Mouse (Mus musculus) heart, postnatal 0 days (tissue): ENCODE data around the gene Ubtd1.

Experiments used
- CTCF ChIP-seq: IDR thresholded peaks from 2 replicates; pipeline ENCODE4 v1.5.1; 2016; ENCODE audit warnings: antibody characterized with exemption, control low read depth, low read depth
- EP300 ChIP-seq: IDR thresholded peaks from 2 replicates; pipeline ENCODE4 v1.6.1; 2016; ENCODE audit warnings: antibody characterized with exemption, low read depth

DNA sequence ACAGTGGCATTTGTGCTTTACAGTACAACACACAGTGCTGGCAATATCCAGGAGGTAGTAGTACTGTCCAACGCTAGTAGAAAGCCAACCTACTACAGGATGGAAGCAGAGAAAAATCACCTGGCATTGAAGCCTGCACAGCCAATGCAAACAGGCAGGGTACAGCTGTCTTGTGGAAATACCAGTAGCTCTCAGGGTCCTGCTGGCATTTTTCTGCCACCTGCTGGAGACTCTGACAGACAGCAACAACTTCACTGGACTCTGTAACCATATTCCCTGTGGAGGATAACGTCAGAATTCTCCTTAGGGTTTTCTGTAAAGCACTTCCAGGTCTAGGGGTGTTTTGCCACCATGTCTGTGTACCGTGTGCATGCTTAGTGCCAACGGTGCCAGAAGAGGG is 29.3 kb upstream of the Ubtd1 start:
- TF ChIP-seq EP300 (no peak), CTCF (peak; percentile 49)
